Mouse (Mus musculus): ENCODE data around the gene Ifrd2. TPM values are rescaled to one million over a fixed set of nuclear protein-coding genes. Genes with fewer than 3 reads are reported as not detected.

Gene Ifrd2
- total RNA-seq, 2 experiments from 2014 or later = 48.5 to 50.4 TPM

DNA sequence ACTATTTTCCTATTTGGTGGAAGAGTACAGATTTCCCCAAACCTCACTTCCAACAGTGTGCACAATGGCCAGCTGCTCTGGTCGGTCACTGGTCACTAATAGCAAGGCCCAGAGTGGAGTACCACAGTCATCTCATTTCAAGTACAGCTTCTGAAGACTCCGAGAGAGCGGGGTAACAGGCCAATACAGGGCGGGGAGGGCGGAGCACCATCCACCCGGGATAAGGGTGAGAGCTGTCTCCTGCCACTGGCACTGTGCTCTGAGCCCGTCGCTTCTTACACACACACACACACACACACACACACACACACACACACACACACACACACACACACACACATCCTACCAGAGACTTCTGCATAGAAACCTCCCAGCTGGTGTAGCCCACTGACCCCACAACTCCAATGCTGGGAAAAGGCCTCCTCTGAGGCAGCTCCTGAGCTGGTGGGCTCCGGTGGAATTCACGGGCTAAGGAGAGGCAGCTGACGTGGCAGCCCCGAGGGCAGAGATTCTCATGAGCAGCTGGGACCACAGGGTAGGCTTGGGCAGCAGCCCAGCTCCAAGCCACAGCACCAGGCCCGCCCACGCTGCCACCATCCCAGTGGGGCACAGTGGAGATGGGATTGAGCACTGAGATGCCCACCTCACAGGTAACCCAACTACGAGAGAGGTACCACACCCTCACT is 38.9 kb downstream of the Ifrd2 start:
- H3K27ac ChIP-seq = peak overlapping the region; percentile 94
- peak overlapping the region; percentile 98 for H3K4me3 ChIP-seq
- no peak for DNase-seq
- TF ChIP-seq CTCF (IDR thresholded peaks at IDR 0.05) = no peak
- intact Hi-C loops (cut with DNase I) = loop anchor here (1.0 kb wide), 1 partner anchor 18 kb away; no protein-coding TSS in a partner anchor

DNA sequence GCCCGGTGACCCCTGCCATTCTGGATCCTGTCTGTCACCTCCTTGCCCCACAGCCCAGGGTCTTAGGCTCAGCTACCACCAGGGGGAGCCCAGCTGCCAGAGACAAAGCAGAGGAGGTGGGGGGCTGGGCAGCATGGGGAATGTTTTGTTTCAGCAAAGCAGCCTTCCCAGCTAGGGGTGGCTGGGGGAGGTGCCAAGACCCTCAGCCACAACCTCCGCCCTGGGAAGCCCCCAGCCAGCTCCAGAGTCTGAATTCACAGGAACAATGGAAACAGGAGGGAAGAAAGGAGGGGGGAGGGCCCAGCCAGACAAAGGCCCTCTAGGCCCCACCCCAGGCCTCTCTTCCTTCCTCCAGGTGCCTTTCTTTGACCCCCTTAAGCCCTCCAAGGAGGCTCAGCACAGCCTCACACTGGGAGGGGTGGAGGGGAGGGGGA is 39.4 kb downstream of the Ifrd2 start:
- DNase-seq = peak; percentile 90
- peak overlapping the region; percentile 98 for H3K4me3 ChIP-seq
- peak overlapping the region; percentile 94 for H3K27ac ChIP-seq
- peak; percentile 93 for TF ChIP-seq CTCF (IDR thresholded peaks at IDR 0.05)
- intact Hi-C loops (cut with DNase I) = loop anchor here (1.0 kb wide), 1 partner anchor 17 kb away; no protein-coding TSS in a partner anchor

DNA sequence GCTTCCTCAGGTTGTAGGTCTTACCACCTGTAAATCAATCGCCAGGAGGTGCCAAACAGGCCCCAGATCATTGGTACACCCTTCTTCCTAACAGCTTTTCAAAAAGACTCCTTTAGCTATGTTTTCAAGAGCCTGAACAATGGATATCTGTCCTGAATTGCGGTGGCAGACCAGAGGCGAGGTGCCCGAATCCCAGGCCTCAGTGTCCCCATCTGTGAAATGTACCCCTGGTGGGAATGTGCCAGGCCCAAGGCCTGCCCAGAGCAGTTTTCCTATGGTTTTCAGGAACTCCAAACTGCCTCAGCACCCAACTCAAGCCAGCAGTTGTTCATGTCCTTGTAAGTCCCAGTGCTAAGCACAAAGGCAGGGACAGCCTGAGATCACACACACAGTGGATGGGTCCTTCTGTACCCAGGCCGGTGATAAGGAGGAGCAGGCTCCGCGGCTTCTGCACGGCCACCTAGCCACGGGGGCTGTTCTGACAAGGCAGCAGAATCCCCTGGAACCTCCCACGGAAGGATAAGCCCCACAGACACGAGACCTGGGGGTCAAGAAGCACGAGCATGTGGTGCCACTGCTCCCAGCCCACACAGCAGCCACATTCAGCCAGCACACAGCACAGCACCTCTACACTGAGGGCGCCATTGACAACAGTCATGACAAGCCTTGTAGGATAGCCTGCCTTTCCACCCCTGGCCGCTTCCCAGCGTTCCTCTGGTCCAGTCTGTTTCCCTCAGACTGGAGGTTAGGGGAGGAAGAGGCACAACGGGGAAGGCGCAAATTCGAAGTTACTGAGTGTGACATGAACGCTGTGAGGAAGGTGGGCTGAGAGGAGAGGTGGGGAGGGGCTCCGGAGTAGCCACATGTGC is 40.2 kb downstream of the Ifrd2 start:
- no peak for DNase-seq
- intact Hi-C loops (cut with DNase I) = no loop called here
- Histone ChIP-seq H3K27ac (peak overlapping the region; percentile 94), H3K4me3 (peak overlapping the region; percentile 98)
- TF ChIP-seq CTCF (IDR thresholded peaks at IDR 0.05) = no peak

DNA sequence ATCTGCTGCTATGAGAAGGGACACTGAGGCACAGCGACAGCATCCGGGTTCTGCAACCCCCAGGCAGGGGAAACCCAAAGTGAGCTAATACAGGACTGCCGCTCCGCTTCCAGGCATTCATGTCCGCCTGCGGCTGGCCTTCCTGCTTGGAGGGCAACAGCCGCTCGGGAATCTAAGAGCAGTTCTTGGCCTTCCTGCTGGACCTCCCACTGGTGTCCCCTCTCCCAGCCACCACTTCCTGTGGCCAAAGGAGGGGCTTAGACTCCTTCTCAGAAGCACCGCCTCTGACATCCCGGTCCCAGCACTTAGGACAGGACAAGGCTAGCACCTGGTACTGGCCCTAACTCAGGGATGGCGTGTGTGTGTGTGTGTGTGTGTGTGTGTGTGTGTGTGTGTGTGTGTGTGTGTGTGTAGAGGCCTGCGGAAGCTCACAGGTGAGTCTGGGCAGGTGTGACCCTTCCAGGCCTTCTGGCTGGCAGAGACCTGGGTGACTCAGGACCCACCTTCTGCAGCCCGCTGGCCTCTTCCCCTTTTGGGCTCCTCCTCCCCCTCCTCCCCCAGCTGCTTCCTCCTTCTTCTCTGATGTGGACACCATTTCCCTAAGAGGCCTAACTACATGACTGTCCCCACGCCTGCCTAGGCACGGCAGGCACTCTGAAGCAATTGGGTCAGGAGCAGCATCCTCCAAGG is 41.4 kb downstream of the Ifrd2 start:
- intact Hi-C loops (cut with DNase I) = no loop called here
- peak; percentile 60 for DNase-seq
- H3K27ac ChIP-seq = peak overlapping the region; percentile 94
- TF ChIP-seq CTCF (IDR thresholded peaks at IDR 0.05) = no peak
- H3K4me3 ChIP-seq = peak overlapping the region; percentile 98

DNA sequence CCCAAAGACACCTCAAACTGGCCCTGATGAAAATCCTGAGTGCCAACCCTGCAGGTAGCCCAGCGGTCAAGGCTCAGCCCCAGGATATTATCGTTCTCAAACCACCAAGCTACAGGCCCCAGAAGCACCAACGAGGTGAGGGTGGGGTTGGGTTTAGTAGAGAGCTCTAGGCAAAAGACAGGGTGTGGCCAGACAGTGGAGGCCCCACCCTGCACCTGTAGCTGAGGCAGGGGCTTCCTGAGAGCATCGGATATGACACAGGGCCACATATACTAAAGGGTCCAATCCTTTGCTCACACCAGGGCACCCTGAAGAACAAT is 41.9 kb downstream of the Ifrd2 start:
- TF ChIP-seq CTCF (IDR thresholded peaks at IDR 0.05) = no peak
- Histone ChIP-seq H3K4me3 (peak overlapping the region; percentile 98), H3K27ac (peak overlapping the region; percentile 94)
- no peak for DNase-seq
- intact Hi-C loops (cut with DNase I) = no loop called here

DNA sequence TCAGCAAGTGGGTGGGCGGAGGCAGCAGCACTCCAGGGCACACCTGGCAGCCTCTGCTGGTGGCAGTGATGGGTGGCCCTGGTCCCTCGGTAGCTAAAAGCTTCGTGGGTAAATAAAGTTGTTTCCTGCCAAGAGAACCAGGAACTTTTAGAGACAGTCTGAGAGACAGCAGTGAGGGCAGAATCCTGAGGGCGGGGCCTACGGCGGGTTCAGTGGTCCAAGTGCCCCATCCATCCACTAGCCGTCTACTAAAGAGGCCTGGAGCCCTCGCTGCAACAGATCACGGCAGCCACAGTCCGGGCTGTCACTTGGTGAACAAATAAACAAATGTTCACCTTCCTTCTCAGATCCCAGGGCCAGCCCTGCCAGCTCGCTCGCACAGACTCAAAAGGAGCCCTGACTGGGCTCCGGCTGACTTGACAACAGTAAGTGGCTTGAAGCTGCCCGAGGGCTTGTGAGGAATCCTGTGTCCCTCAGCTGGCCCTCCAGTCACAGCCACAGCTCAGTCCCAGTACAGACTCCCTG is 42.5 kb downstream of the Ifrd2 start:
- peak overlapping the region; percentile 98 for H3K4me3 ChIP-seq
- DNase-seq = no peak
- H3K27ac ChIP-seq = peak overlapping the region; percentile 94
- intact Hi-C loops (cut with DNase I) = no loop called here
- TF ChIP-seq CTCF (IDR thresholded peaks at IDR 0.05) = no peak

DNA sequence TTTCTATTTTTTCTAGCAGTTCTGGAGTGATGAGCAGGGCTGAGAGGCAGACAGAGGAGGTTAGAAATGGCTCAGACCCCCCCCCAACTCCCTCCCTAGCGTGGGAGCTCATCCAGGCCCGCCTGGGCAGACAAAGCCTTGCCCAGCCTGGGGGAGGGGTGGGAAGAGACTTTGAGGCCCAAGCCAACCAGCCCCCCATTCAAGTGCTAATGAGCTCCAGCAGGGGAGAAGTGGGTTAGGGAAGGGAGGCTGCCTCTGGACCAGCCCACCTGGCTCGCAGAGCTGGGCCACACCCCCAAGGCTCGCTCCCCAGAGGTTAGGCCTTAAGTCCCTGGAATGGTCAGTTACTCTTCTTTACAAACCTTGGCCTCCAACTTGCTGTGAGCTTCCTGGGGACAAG is 43.1 kb downstream of the Ifrd2 start:
- peak overlapping the region; percentile 94 for H3K27ac ChIP-seq
- no peak for TF ChIP-seq CTCF (IDR thresholded peaks at IDR 0.05)
- peak overlapping the region; percentile 98 for H3K4me3 ChIP-seq
- intact Hi-C loops (cut with DNase I) = no loop called here
- peak; percentile 54 for DNase-seq

DNA sequence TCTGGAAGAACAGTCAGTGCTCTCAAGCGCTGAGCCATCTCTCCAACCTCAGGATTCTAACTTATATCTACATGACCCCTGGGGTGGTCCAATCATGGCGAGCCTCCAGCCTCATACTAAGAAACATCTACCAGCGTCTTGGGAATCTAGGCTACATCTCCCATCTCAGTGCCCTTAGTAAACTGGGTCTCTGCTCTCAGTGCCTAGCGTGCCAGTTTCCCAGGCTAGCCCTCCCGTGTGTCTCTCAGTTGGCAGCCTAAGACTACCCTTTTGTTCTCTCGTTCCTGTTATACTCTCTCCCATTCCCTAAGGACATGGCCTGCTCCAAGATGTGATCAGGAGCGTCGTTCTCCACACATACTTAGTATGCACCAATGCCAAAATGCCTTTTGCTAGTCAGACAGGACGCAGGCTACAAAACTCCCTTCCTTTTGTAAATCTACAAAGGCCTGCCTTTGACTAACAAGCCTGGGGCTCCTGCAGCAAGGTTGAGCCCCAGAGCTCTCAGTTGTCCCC is 43.9 kb downstream of the Ifrd2 start:
- intact Hi-C loops (cut with DNase I) = no loop called here
- Histone ChIP-seq H3K4me3 (peak overlapping the region; percentile 98), H3K27ac (peak overlapping the region; percentile 94)
- DNase-seq = no peak
- no peak for TF ChIP-seq CTCF (IDR thresholded peaks at IDR 0.05)

DNA sequence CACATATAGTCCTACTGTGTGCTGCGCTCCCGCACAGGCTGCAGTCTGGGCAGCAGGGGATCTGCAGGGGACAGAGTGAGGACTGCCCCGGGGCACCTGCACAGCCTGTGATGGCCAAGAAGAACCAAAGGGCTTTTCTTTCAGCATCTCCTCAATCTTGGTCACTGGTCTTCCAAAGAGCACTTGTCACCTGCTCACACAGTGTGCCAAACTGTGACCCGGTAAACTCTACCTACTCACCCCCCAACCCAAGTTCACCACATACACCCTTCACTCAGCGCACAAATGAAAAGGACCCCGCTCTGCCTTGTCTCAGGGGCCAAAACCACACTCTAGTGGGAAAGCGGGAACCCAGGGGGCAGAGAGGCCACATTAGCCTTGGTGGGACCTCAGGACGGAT is 44.4 kb downstream of the Ifrd2 start:
- TF ChIP-seq CTCF (IDR thresholded peaks at IDR 0.05) = no peak
- intact Hi-C loops (cut with DNase I) = no loop called here
- DNase-seq = no peak
- Histone ChIP-seq H3K27ac (peak overlapping the region; percentile 94), H3K4me3 (peak overlapping the region; percentile 98)

DNA sequence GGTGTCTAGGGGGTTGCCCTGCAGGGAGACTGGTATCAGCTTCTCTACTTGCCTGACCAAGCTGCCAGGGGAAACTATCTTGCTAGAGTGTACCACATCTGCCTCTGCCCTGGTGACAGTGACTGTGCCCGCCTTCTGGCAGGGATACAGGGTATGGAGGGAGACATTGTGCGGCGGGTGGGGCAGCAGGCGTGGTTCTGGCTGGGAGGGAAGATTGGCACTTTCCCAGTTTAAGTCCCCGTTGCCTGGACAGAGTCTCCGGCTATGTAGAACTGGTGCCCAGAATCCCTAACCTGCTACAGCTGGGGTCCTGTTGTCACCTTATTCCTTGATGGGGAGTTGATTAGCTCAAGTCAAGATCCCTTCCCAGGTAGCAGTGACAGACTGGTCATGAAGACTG is 45.0 kb downstream of the Ifrd2 start:
- Histone ChIP-seq H3K27ac (peak overlapping the region; percentile 94), H3K4me3 (peak overlapping the region; percentile 98)
- peak; percentile 66 for DNase-seq
- TF ChIP-seq CTCF (IDR thresholded peaks at IDR 0.05) = no peak
- intact Hi-C loops (cut with DNase I) = no loop called here

DNA sequence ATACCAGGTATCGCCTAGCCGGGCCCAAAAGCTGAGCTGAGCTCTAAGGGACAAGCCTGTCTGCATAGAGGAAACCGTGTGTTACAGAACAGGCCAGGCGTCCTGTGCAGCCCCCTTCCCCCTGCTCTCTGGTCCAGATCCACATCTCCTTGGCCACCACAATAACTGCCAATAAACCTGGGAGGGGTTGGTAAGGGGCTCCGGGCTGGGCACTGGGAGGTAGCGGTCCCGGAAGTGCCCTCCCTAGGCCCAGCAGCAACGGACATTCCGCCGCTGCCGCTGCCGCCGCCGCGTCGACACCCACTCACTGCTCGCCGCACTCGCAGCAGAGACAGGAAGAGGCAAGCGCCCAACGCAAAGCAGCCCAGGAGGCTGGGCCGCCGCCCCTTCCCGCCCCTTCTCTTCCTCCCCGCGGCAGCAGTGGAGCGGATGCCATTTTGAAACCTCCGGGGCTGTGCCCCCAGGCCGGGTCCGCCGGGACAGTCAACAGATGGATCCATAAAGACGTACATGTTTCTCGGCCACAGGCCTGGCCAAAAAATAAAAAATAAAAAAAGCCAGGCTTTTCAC is 45.7 kb downstream of the Ifrd2 start:
- DNase-seq = peak; percentile 87
- TF ChIP-seq CTCF (IDR thresholded peaks at IDR 0.05) = no peak
- peak overlapping the region; percentile 94 for H3K27ac ChIP-seq
- peak overlapping the region; percentile 98 for H3K4me3 ChIP-seq
- intact Hi-C loops (cut with DNase I) = no loop called here
